Mouse (Mus musculus) midbrain, embryonic 11.5 days (tissue): Measurements from ENCODE around the gene Ddx54. TPM values are rescaled to one million over a fixed set of nuclear protein-coding genes. Genes with fewer than 3 reads are reported as not detected.

ENCODE experiments used
- ATAC-seq: fragments of 200-750 bp; cut with Nextera tagmentation; 2 replicates; pipeline ENCODE4 v1.8.0; 2017; ENCODE audit warnings: moderate TSS enrichment, moderate library complexity; ENCODE audit not compliant: low FRiP score
- DNase-seq: peaks from one replicate; pipeline ENCODE4 v3.0.0; 2015; ENCODE audit warnings: low spot score; ENCODE audit errors: missing footprints
- H3K27ac ChIP-seq: fragments of 300-500 bp; sonication (generic); 2 replicates; pipeline ENCODE4 v1.5.1; 2014; ENCODE audit warnings: low read depth, low read length
- H3K27me3 ChIP-seq: fragments of 300-500 bp; sonication (generic); 2 replicates; pipeline ENCODE4 v1.6.1; 2014; ENCODE audit warnings: mild to moderate bottlenecking, low read length, moderate library complexity, mixed read lengths; ENCODE audit not compliant: control insufficient read depth, insufficient read depth
- H3K36me3 ChIP-seq: fragments of 300-500 bp; sonication (generic); 2 replicates; pipeline ENCODE4 v1.6.1; 2014; ENCODE audit warnings: mild to moderate bottlenecking, low read length, moderate library complexity, mixed read lengths; ENCODE audit not compliant: control insufficient read depth, insufficient read depth
- H3K4me1 ChIP-seq: fragments of 300-500 bp; sonication (generic); 2 replicates; pipeline ENCODE4 v1.6.1; 2014; ENCODE audit warnings: low read length; ENCODE audit not compliant: control insufficient read depth, insufficient read depth
- H3K4me2 ChIP-seq: fragments of 300-500 bp; sonication (generic); 2 replicates; pipeline ENCODE4 v1.6.1; 2014; ENCODE audit warnings: mild to moderate bottlenecking, moderate library complexity
- H3K4me3 ChIP-seq: fragments of 300-500 bp; sonication (generic); 2 replicates; pipeline ENCODE4 v1.5.1; 2014; ENCODE audit warnings: low read depth, low read length
- H3K9ac ChIP-seq: fragments of 300-500 bp; sonication (generic); 2 replicates; pipeline ENCODE4 v1.6.1; 2014; ENCODE audit warnings: low read length
- H3K9me3 ChIP-seq: fragments of 300-500 bp; sonication (generic); 2 replicates; pipeline ENCODE4 v1.6.1; 2016; ENCODE audit warnings: low read length; ENCODE audit not compliant: control insufficient read depth
- WGBS: fragments of 180-500 bp; shearing (Covaris S2); extraction: QIAGEN DNeasy Blood & Tissue Kit; methylation state at CpG from one replicate; pipeline ENCODE4 v1.1.7; 2014; 5-methylcytosine and 5-hydroxymethylcytosine counted together
- polyA plus RNA-seq: library from polyadenylated mRNA; unstranded; fragments of >200 nt; fragmentation: Nextera tagmentation; extraction: Ambion mirVana; gene quantifications from 2 replicates; pipeline ENCODE4 v1.2.1, GENCODE M21; 2014

Gene Ddx54
- polyA plus RNA-seq, 1 experiment from 2014 or later: 32.2 TPM

DNA sequence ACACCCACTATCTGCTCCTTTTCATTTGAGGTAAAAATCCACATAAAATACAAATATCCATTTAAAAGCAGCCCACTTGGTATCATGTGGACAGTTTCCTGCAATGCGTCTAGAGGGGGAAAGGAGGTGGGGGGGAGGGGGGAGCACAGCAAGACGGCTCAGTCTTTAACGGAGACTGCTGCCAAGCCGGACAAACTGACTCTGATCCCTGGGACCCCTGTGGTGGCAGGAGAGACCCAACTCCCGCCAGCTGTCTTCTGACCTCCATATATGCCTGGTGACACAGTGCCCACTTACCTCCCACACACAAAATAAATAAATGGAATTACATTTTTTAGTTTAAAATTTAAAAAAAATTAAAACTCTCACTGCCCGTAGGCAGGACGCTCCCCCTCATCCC is 9.0 kb upstream of the Ddx54 start:
- Histone ChIP-seq H3K4me3 (no peak overlapping the region), H3K4me2 (no peak overlapping the region), H3K4me1 (peaks cover 4% of the 10 kb centered on the region; the same call in 1 of the 2 replicates), H3K9ac (no peak overlapping the region), H3K27me3 (no peaks in the 10 kb centered on the region), H3K9me3 (no peaks in the 10 kb centered on the region), H3K27ac (no peak overlapping the region), H3K36me3 (no peaks in the 10 kb centered on the region)
- ATAC-seq: no peak
- no peak for DNase-seq
- 57% methylated on average over 7 of the region's 7 CpGs for WGBS

DNA sequence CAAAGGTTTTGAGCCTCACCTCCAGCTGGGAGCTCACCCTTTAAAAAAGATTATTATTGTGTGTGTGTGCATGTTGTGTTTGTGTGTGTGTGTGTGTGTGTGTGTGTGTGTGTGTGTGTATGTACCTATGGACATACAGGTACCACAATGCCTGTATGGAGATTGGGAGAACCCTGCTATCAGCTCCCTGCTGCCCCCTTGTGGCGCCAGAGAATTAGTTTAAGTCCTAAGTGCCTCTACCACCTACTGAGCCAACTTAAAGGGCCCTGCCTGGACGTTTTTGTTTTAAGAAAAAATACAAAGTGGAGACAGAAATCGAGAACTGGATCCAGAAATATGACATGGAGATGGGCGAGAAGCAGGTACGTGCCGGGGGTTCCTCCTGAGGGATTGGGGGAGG is 7.7 kb upstream of the Ddx54 start:
- no peaks in the 10 kb centered on the region for H3K9me3 ChIP-seq
- H3K9ac ChIP-seq: peak overlapping the region; percentile 45
- H3K4me2 ChIP-seq: peak overlapping the region; percentile 59
- H3K4me3 ChIP-seq: peak overlapping the region; percentile 29; the same call in 1 of the 2 replicates
- H3K4me1 ChIP-seq: peaks cover 4% of the 10 kb centered on the region; the same call in 1 of the 2 replicates
- H3K27ac ChIP-seq: no peak overlapping the region
- H3K36me3 ChIP-seq: no peaks in the 10 kb centered on the region
- ATAC-seq (peak; percentile 24; the same call in 1 of the 2 replicates), DNase-seq (peak; percentile 98)
- 4% methylated on average over 6 of the region's 6 CpGs for WGBS
- H3K27me3 ChIP-seq: no peaks in the 10 kb centered on the region

DNA sequence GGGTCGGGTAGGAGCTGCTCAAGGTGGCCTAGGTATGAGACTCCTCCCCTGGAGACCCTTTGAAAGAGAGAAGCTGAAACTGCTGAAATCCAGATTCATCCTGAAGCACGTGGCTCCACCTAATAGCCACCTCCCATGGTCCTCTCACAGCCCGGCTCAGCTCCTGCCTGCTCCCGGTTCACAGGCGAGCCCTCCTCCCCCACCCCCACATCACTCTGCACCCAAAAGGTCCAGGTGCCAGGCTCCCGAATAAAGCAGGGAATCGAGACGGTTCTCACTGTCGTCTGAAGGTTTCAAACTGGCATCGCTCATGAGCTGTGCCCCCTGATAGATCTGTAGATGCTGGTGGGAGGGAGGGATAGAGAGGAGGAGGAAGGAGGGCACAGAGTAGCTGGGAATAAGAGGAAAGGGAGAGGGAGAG is 7.3 kb upstream of the Ddx54 start:
- DNase-seq (peak; percentile 93), ATAC-seq (peak; percentile 62)
- WGBS: 2% methylated on average over 10 of the region's 10 CpGs

DNA sequence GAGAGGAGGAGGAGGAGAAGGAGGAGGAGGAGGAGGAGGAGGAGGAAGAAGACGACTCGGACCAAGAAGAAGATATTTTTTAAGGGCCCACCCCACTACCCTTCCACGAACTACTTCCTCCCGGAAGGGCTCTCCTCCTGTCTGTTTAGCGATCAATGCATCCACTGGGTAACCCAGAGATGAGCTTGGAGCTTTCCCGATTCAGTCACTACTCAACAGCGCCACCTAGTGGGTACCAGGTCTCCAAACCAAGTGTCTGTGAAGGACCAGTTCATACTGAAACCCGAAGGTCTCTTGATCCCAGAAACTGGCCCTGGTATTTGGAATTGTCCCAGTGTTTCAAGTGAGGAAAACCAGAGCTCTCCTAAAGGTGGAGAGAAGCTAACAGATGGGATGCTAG is 6.9 kb upstream of the Ddx54 start:
- 1% methylated on average over 8 of the region's 8 CpGs for WGBS
- peak; percentile 98 for DNase-seq
- Histone ChIP-seq H3K4me3 (peak overlapping the region; percentile 29), H3K27me3 (no peaks in the 10 kb centered on the region), H3K4me1 (peaks cover 4% of the 10 kb centered on the region; the same call in 1 of the 2 replicates), H3K4me2 (peak overlapping the region; percentile 59; the same call in 1 of the 2 replicates), H3K36me3 (no peaks in the 10 kb centered on the region), H3K9me3 (no peaks in the 10 kb centered on the region), H3K27ac (no peak overlapping the region), H3K9ac (peak overlapping the region; percentile 45; the same call in 1 of the 2 replicates)
- peak; percentile 66 for ATAC-seq

More for the DNA sequence above, 7.3 kb upstream of the Ddx54 start:
- Histone ChIP-seq H3K4me3 (peak overlapping the region; percentile 29), H3K9ac (peak overlapping the region; percentile 45), H3K9me3 (no peaks in the 10 kb centered on the region), H3K27ac (no peak overlapping the region), H3K27me3 (no peaks in the 10 kb centered on the region), H3K36me3 (no peaks in the 10 kb centered on the region), H3K4me1 (peaks cover 4% of the 10 kb centered on the region; the same call in 1 of the 2 replicates), H3K4me2 (peak overlapping the region; percentile 59)

DNA sequence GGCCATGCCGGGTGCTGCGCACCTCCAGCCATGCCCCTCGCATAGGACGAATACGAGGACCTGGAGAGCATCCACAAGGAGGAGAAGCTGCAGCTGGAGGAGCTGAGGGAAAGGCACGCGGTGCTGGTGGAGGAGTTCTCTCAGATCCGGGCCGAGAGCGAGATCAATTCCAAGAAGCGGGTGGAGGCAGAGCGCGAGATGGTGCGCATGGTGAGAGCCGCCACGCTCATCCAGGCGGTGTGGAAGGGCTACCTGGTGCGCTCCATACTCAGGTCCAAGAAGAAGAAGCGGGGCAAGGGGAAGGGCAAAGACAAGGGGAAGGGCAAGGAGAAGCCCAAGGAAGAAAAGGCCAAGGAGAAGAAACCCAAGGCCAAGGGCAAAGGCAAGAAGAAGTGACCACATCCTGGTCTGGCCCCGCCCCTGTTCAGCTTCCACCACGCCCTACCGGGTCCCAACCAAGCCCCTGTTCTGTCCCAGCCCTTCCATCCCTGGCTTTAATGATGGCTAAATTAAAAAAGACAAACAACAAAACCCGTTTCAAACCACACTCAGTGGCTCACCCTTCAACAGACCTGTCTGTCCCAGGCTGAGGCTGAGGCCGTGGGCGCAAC is 5.8 kb upstream of the Ddx54 start:
- ATAC-seq (no peak), DNase-seq (no peak)
- Histone ChIP-seq H3K4me3 (no peak overlapping the region), H3K4me1 (peaks cover 11% of the 10 kb centered on the region), H3K36me3 (no peaks in the 10 kb centered on the region), H3K27me3 (no peaks in the 10 kb centered on the region), H3K27ac (no peak overlapping the region), H3K9ac (0 out of 2 replicates have a peak overlapping the region, but pooled peaks have one; percentile 10), H3K4me2 (no peak overlapping the region), H3K9me3 (no peaks in the 10 kb centered on the region)
- WGBS: 64% methylated on average over 25 of the region's 25 CpGs

DNA sequence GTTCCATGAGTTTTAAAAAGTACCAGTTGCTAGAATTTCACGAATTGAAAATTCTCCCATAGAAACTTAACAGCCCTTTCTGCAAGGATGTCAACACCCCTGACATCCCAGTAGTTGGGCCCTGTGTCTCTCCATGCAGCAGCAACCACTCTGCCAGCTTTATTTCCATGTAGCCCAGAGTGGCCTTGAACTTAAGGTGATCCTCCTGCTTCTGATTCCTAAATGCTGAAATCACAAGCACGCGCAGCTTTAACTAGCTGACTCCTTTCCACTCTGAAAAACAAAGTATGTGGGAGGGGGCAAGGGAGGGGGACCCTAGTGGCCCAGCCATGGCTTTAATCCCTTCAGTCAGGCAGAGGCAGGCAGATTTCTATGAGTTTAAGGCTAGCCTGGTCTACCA is 5.2 kb upstream of the Ddx54 start:
- no peak overlapping the region for H3K4me2 ChIP-seq
- H3K27ac ChIP-seq: no peak overlapping the region
- no peak overlapping the region for H3K4me3 ChIP-seq
- no peak for ATAC-seq
- peaks cover 14% of the 10 kb centered on the region for H3K4me1 ChIP-seq
- no peak overlapping the region for H3K9ac ChIP-seq
- no peaks in the 10 kb centered on the region for H3K9me3 ChIP-seq
- WGBS: 84% methylated on average over 3 of the region's 3 CpGs
- no peaks in the 10 kb centered on the region for H3K36me3 ChIP-seq
- no peak for DNase-seq
- H3K27me3 ChIP-seq: no peaks in the 10 kb centered on the region

DNA sequence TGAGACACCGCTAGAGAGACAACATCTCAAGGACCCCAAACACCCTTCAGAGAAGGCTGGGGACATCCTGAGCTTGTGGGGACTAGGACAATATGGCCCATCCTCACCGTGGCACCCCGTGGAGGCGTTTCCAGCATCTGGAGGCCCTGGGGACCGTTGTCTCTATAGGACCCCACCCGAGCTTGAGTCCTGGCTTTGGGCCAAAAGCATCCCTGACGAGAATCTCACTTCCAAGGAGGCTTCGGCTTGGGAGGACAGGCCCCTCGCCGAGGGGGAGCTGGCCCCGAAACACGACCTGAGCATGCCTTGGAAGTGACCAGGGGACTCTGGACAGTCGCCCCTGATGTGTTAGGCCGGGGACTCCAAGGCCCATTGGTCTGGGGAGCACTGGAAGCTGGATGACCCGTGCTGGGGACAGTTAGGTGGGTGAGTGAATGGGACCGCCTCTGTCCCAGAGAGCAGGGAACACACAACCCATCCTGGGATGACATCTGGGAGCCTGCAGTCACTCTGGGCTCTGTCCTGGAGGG is 3.2 kb upstream of the Ddx54 start:
- Histone ChIP-seq H3K9ac (no peak overlapping the region), H3K9me3 (no peaks in the 10 kb centered on the region), H3K27me3 (no peaks in the 10 kb centered on the region), H3K36me3 (no peaks in the 10 kb centered on the region), H3K27ac (no peak overlapping the region), H3K4me3 (no peak overlapping the region), H3K4me1 (peaks cover 20% of the 10 kb centered on the region), H3K4me2 (no peak overlapping the region)
- DNase-seq: no peak
- no peak for ATAC-seq
- 91% methylated on average over 16 of the region's 16 CpGs for WGBS

DNA sequence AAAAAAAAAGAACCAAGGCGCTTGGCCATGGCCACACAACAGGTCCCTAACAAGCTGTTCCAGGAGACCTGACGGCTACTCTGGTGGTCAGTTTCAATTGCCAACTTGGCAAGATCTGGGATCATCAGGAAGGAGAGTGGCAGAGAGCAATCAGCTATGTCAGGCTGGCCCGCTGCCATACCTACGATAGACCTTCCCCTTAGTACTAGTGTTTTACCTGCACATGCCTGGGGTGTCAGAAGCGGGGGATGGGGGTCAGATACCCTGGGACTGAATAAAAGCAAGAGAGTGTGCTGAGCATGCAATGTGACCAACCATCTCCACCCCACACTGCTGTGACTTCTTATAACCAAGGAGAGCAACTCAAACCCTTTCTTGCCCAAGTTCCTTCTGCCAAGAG is 1.6 kb upstream of the Ddx54 start:
- Histone ChIP-seq H3K36me3 (peaks cover 2% of the 10 kb centered on the region; the same call in 1 of the 2 replicates), H3K27me3 (no peaks in the 10 kb centered on the region), H3K4me1 (peaks cover 15% of the 10 kb centered on the region), H3K9me3 (peaks cover 3% of the 10 kb centered on the region; the same call in 1 of the 2 replicates), H3K27ac (no peak overlapping the region), H3K4me2 (no peak overlapping the region; the same call in 1 of the 2 replicates), H3K4me3 (no peak overlapping the region), H3K9ac (no peak overlapping the region)
- WGBS: 91% methylated on average over 5 of the region's 5 CpGs
- ATAC-seq (no peak), DNase-seq (no peak)

DNA sequence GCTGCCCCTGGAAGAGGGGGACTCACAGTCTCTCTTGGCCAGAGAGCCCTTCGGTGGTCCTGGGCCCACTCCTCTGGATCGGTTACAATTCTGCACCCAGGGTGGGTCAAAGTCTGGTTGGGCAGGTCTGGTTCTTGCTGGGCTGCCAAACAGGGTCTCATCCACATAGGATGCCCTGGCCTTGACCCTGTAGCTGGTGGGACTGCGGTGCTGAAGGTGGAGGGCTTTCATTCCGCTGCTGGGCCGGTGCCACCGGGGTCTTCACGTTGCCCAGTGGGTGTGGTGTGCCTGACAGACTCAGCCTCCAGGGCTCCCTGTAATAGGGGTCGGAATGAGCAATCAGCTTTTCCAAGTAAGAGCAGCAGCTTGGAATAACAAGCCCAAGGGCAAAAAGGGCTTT is 1.1 kb upstream of the Ddx54 start:
- peak overlapping the region; percentile 48 for H3K4me3 ChIP-seq
- ATAC-seq: no peak
- H3K27me3 ChIP-seq: no peaks in the 10 kb centered on the region
- peaks cover 15% of the 10 kb centered on the region for H3K4me1 ChIP-seq
- peaks cover 3% of the 10 kb centered on the region; the same call in 1 of the 2 replicates for H3K36me3 ChIP-seq
- WGBS: 65% methylated on average over 8 of the region's 8 CpGs
- H3K4me2 ChIP-seq: peak overlapping the region; percentile 80
- peak overlapping the region; percentile 64 for H3K9ac ChIP-seq
- H3K9me3 ChIP-seq: peaks cover 3% of the 10 kb centered on the region; the same call in 1 of the 2 replicates
- no peak overlapping the region for H3K27ac ChIP-seq
- DNase-seq: no peak
